Mouse (Mus musculus) layer of hippocampus, postnatal 14 days (tissue): Measurements from ENCODE around the gene Snx18. TPM values are rescaled to one million over a fixed set of nuclear protein-coding genes. Genes with fewer than 3 reads are reported as not detected.

ENCODE experiments used
- DNase-seq, 2 experiments: peaks; one replicate each; pipeline ENCODE4 v3.0.0; 2021 to 2022; ENCODE audit warnings: low spot score in 2 of 2, mixed read lengths in 1 of 2
- long read RNA-seq, 2 experiments: library from polyadenylated mRNA; stranded (forward); transcript quantifications; one replicate each; pipeline ENCODE4 v2.0.0; 2021
- total RNA-seq, 2 experiments: library from RNA; stranded (reverse); gene quantifications; 2 replicates each; pipeline ENCODE4 v1.2.3; 2021

The Snx18 gene
- 10 to 100 TPM; 26.6 to 29.4 TPM for total RNA-seq
- long read RNA-seq, experiment 1, full-length matches to known transcripts: 30 of 39 reads
- long read RNA-seq, experiment 1, partial matches to known transcripts: 0 of 39 reads
- long read RNA-seq, experiment 1, other reads (novel, unspliced or antisense): 9 of 39 reads
- long read RNA-seq, experiment 2, full-length matches to known transcripts: 23 of 28 reads
- long read RNA-seq, experiment 2, partial matches to known transcripts: 0 of 28 reads
- long read RNA-seq, experiment 2, other reads (novel, unspliced or antisense): 5 of 28 reads

DNA sequence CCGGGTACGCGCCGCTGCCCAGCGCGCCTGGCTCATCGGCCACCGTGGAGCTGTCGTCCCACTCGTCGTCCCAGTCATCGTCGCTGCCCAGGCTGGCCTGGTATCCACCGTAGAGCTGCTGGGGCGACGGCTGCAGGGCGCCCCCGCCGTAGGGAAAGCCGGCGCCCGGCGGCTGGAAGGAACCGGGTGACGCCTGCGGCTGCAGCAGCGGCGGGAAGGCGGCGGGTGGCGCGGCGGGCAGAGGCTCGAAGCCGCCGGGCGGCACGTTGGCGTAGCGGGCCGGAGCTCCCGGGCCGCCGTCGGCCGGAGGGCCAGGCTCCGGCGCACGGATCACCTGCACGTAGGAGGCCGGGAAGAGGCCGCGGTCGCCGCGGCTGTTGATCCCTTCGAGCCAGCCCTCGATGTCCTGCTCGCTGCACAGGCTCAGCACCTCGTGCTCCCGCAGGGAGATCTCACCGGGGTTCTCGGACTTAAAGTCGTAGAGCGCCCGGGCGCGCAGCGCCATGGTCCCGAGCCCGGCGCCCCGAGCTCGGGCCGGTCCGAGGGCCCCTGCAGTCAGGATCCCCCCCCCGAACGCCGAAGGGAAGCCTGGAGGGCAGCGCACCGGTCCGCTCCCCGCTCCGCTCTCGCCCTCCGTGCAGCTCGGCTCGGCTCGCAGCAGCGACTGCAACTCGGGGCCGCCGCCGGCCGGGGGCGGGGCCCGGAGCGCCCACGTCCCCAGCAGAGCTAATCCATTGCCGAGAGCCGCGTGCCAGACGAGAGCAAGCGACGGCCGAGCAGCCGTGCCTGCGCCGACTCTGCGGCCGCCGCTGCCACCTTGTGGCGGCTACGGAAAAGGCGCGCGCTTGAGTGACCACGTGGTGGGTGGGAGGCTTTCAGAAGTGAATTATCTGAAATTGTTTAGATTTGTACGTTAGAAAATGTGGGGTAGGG, at the start of gene Snx18:
Snx18 (minus strand) TSS at position 674 of the 933 bp plus-strand sequence.
- DNase-seq: peak; percentile 90 to 95

DNA sequence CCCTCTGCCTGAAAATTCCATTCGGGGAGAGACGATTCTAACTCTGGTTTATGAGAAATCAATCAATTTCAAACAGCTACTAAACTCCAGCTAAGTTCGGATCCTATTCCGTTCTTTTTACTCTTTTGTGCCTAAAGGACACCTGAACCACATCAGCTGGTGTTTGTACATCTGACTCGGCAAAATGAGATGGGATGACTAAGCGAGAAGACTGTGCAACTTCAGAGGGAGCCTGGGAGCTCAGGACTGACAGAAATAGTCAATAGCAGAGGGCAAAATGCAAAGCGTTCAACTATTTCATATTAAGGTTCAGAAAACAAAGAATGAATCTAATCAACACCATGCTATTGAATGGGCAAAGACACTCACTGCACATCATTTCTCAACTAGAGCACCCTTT, 45.5 kb upstream of the Snx18 start:
- DNase-seq: no peak

DNA sequence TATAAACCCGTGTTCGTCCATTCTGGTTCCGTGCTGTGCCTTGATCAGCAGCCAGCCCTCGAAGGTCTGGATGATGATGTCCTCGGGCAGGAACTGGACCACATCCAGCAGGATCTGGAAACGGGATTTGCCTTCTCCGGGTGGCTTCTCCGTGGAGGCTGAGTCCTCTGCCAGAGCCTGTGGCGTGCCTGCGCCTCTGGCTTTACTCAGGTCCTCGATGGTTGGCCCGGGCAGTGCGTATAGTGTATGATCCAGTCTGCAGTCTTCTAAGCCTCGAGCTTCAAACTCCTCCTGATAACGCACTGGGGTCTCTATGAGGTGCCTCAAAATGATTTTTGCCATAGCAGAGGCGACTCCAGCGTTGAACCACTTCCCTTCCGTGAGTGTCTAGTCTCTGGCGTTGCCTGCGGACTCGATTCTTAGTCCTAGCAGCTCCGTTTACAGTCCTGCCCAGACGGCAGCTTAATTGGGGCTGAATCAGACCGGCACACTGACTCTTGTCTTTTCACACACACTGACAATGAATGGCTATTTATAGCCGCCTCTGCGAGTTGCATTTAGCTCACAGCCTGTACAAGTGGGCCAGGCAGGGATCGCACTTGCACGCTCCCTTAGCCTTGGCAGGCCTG, 44.9 kb upstream of the Snx18 start, which contains the start of gene Hspb3:
Hspb3 (minus strand) TSS at position 526 of the 629 bp plus-strand sequence.
- peak in 1 of 2 experiments; percentile 34 for DNase-seq

- no peak for DNase-seq
Measured at GRCm38 (mm10) chr13:113661826-113662271, 43.5 kb upstream of the Snx18 start.

DNA sequence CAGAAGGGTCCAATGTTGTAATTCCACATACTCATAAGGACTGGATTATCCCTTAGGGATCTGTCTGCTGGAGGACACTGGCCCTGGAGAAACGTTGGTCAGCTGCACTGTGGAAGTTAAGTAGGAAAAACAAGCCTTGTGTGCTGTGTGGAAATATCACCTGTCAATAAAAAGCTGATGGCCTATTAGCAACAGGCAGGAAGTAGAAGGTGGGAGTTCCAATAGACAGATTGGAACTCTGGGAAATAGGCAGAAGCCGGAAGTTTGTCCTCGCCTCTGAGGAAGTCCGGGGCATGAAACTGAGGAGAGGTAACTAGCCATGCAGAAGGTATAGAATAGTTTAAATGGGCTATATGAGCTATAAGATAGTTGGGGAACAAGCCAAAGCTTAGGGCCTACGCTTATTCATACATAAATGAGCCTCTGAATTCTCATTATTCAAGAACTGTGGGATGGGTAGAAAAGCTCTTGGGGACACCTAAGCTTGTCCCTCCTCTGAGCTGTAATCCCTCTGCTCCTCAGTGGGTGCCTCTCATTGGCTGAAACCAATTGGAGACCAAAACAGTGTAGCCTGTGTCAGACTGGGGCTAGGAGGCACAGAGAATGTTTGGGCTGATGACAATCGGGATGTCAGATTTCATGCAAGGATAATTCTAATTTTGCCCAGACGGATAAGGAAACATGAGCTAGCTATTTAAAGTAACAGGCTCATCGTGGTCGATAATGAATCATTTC, 42.4 kb upstream of the Snx18 start:
- DNase-seq: no peak

GRCm38 (mm10) chr13:113657204-113657603, 38.8 kb upstream of the Snx18 start:
- DNase-seq: no peak

DNA sequence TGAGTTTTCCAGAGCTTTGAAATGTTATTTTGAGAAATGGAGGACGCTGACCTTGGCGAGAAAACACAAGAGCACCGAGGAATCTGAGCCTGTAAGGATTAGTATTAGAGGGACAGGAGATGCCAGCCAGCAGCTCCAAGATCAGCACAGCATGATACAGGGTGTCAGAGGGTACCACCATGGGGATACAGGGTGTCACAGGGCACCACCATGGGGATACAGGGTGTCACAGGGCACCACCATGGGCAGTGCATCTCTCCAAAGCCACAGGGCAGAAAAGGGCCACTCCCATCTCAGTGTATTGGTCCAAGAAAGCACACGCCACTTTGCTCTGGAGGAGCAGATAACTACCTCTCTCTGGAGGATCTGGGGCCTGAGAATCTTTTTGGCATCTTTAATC, 38.3 kb upstream of the Snx18 start:
- no peak for DNase-seq

GRCm38 (mm10) chr13:113655511-113655910, 37.1 kb upstream of the Snx18 start:
- no peak for DNase-seq

DNA sequence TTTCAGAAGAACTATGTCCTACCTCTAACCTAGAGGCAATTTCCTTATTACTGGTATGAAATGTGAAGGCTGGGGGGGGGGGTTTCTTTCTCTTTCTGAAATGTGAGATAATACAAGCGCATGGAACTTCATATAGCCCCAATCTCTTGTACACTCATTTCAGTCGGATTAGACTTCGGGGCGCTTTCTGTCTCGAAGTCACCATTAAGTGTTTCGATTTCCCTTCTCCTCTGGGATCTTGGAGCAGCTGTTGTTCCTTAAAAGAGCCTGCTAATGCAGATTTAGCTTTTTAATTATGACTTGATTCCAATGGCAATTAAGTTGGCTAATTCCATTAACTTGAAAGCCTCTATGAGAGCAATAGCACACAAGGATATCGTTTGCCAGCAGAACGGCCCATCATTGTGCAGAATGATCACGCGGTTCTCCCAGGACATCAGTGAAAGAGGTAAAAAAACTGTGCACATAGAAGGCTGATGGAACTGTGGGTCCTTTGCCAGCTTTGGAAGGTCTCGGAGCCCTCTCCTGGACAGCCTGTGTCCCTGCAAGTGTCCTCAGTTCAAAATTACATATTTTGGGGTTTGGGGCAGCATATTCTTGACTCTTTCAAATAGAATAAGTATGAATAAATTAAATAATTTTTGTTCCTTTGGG, 22.7 kb upstream of the Snx18 start:
- no peak for DNase-seq

DNA sequence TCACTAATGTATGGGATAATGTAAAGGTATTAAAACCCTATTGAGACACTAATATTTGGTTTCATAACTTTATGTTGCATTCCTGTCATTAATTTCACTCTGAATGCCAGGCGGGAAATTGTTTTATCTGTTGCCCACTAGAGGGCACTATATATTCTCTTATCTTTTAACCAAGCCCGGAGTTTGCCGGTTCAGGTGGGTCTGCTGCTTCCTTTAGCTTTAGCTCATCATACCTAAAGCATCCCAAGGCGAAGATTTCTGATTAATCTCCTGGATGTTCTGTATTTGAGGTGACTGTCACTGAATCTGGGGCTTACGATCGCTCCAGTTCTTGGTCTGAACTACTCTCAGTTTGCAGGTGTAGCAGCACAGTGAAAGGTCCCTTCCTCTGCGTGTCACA, 20.6 kb upstream of the Snx18 start:
- peak in 1 of 2 experiments; percentile 57 for DNase-seq

DNA sequence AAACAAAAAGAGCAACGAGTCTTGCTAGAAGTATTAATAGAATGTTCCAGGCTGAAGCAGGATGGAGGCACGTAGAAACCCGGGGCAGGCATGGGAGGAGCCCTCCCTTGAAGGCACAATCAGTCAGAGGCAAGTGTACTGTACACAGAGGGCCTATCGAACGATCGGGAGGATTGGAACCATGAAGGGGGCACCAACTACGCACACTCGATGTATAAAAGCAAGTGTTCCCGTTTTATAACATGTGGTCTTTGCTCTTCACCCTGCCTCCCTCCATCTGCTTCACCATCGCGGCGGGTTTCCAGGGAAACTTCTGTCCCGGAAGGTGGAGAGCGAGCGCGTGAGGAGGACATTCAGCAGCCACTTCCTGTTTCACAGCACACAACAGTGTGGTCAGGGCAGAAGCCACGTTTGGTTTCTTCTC, 17.4 kb upstream of the Snx18 start:
- no peak for DNase-seq

DNA sequence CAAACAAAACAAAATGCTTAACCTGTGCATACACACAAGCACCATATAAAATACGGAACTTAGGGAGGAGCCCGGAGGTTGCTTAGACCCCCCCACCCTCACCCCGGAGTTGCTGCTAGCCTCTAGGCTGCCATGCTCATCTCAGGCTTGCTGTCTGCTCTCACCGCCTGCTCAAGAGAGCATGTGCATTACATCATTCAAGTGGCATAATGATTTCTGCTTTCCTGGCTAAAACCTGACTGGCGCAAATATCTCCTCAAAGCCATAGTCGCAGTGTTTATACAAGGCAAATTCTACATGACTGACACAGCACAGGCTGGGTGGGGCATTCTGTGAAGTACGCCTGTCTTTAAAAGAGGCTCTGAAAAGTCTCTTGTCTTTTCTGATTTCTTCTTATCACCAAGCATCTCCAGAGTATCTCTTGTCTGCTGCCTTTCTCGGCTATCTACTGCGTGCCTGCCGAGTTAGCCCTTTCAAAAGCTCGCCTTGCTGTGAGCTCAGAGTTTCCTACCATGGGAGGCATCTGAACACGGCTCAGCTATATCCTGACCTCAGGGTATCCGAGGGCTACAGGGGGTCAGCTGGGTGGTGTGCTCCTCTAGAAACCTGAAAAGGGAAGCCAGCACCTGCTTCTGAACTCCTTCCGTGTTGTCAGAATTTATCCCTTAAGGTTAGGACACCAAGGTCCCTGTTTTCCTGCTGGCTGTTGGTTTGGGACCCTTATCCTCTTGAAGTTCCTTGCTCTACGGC, 16.5 kb upstream of the Snx18 start:
- no peak for DNase-seq

DNA sequence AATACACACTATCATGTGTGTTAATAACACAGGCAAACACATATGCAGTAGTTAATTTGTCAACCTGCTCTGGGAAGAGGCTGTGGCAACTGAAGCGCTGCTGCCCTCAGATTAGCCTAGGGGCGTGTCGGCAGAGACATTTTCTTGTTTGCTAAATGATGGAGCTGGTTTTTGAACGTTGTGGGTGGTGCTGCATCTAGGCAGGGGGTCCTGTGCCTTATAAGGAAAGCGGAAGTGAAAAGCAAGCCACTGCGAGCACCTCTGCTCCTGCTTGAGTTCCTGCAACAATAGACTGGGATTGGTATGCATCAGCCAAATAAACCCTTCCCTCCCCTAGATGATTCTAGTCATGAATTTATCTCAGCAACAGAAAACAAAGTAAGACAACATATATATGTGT, 14.1 kb upstream of the Snx18 start:
- DNase-seq: no peak

GRCm38 (mm10) chr13:113627601-113628000, 9.2 kb upstream of the Snx18 start:
- DNase-seq: no peak

- DNase-seq: no peak
Measured at GRCm38 (mm10) chr13:113622865-113623255, 4.5 kb upstream of the Snx18 start.

GRCm38 (mm10) chr13:113622122-113622864, 3.9 kb upstream of the Snx18 start:
- no peak for DNase-seq

DNA sequence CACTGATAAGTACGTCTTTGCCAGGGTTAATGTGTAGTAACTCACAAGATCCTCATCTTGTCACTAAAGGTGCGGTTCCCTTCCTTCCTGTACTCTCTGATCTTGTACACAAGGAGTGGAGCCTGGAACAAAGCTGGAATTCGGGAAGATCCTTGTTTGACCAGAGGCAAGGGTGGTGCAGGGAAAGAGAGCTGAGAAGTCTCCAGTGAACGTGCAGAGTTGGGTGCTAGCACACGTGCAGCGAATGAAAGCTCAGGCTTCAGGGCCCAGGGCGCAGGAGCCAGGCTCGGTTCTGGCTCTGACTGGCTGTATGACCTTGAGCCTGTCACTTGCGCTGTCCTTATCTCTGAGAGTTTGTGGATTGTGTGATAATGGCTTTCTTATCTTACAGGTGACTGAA, 639 bp upstream of the Snx18 start:
- no peak for DNase-seq

- DNase-seq: peak in 1 of 2 experiments; percentile 44
Measured at GRCm38 (mm10) chr13:113617338-113617890, 950 bp downstream of the Snx18 start.
